Comparison of ENCODE assay signal across 8 mouse cellular contexts in the genomic region with DNA sequence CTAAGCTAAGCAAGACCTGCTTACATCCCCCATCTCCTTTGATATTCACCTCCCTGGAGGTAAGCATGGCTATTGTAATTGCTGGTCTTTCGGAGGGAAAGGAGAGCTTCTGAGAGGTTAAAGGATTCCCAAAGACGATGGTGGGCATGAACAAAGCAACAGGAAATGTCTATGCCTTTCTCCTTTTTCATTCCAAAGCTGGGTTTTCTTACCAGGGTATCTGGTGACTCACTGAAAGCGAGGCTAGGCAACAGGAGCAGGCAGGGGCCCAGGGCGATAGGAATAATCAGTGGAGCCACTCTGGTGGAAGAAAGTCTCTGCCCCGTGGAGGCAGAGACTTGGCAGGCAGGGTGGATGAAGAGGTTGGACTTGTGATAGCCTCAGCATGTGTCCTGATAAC. TPM values are rescaled to one million over a fixed set of nuclear protein-coding genes. Genes with fewer than 3 reads are reported as not detected.
DNase-seq lines count a peak whose midpoint lies in the region; ATAC-seq and TF ChIP-seq lines count a peak whose summit lies in the region.

Gene Rerg, minus strand, starts transcription at position 272 of the 400 bp plus-strand sequence.

- H3K4me3 ChIP-seq in layer of hippocampus, adult 2 months: peak within 1 kb of the TSS; percentile 85
- peak within 1 kb of the TSS; percentile 11 for H3K4me3 ChIP-seq in bone marrow, adult 2 months (replicated peaks; ENCODE audit: control insufficient read depth, low read depth, low read length)
- peak within 1 kb of the TSS; percentile 56 for H3K4me3 ChIP-seq in hindbrain, embryonic 15.5 days
- peak within 1 kb of the TSS; percentile 57 for H3K4me3 ChIP-seq in midbrain, embryonic 16.5 days (ENCODE audit: low read depth, low read length)

- no peak for TF ChIP-seq CTCF in layer of hippocampus, adult 2 months (conservative IDR thresholded peaks at IDR 0.05)
- TF ChIP-seq CTCF in bone marrow, adult 2 months (IDR thresholded peaks at IDR 0.05; ENCODE audit: control insufficient read depth, insufficient read depth, low read length): no peak

- peaks cover 17% of the 10 kb centered on the region for H3K27me3 ChIP-seq in hindbrain, embryonic 15.5 days
- 0 out of 2 replicates have a peak, but pooled peaks cover 2% of the 10 kb centered on the region for H3K27me3 ChIP-seq in midbrain, embryonic 16.5 days (ENCODE audit: control insufficient read depth, insufficient read depth, low read depth, low read length)

- peak within 1 kb of the TSS; percentile 97 for H3K4me2 ChIP-seq in hindbrain, embryonic 15.5 days
- peak within 1 kb of the TSS; percentile 96 for H3K4me2 ChIP-seq in midbrain, embryonic 16.5 days (ENCODE audit: low read length)

- no peaks in the 10 kb centered on the region for H3K4me1 ChIP-seq in bone marrow, adult 2 months (ENCODE audit: control insufficient read depth, insufficient read depth, low read length)
- H3K4me1 ChIP-seq in hindbrain, embryonic 15.5 days (replicated peaks): peaks cover 19% of the 10 kb centered on the region
- no peaks in the 10 kb centered on the region for H3K4me1 ChIP-seq in midbrain, embryonic 16.5 days (ENCODE audit: control insufficient read depth, insufficient read depth, low read length)

- DNase-seq in layer of hippocampus, adult 2 months (ENCODE audit: low spot score in 2 of 2): no peak
- no peak for DNase-seq in layer of hippocampus, adult 11-12 months (ENCODE audit: low spot score)
- no peak for DNase-seq in cerebellum, adult 8-10 months
- DNase-seq in thymus, postnatal 25 days: no peak
- DNase-seq in spleen, postnatal 10 days (ENCODE audit: low spot score in 2 of 2): no peak

- 76% methylated on average over 5 of the region's 5 CpGs for WGBS in bone marrow, adult 2 months
- 15% methylated on average over 5 of the region's 5 CpGs for WGBS in hindbrain, embryonic 15.5 days
- WGBS in midbrain, embryonic 16.5 days: 6% methylated on average over 5 of the region's 5 CpGs

- H3K36me3 ChIP-seq in hindbrain, embryonic 15.5 days: no peaks in the 10 kb centered on the region
- H3K36me3 ChIP-seq in midbrain, embryonic 16.5 days (ENCODE audit: control insufficient read depth, insufficient read depth, low read length): no peaks in the 10 kb centered on the region

- H3K27ac ChIP-seq in layer of hippocampus, adult 2 months: peak within 1 kb of the TSS; percentile 86
- no peak within 1 kb of the TSS; the same call in 1 of the 2 replicates for H3K27ac ChIP-seq in bone marrow, adult 2 months (ENCODE audit: control insufficient read depth, insufficient read depth, low read depth, low read length, poor library complexity)
- no peak within 1 kb of the TSS for H3K27ac ChIP-seq in hindbrain, embryonic 15.5 days (replicated peaks)
- no peak within 1 kb of the TSS; the same call in 1 of the 2 replicates for H3K27ac ChIP-seq in midbrain, embryonic 16.5 days (ENCODE audit: low read length)

- H3K9me3 ChIP-seq in hindbrain, embryonic 15.5 days: no peaks in the 10 kb centered on the region
- no peaks in the 10 kb centered on the region for H3K9me3 ChIP-seq in midbrain, embryonic 16.5 days (replicated peaks; ENCODE audit: control insufficient read depth, low read length, poor library complexity, severe bottlenecking)

- ATAC-seq in hindbrain, embryonic 15.5 days (ENCODE audit: low FRiP score, low read depth): no peak
- ATAC-seq in midbrain, embryonic 16.5 days: no peak

- peak within 1 kb of the TSS; percentile 58 for H3K9ac ChIP-seq in hindbrain, embryonic 15.5 days
- H3K9ac ChIP-seq in midbrain, embryonic 16.5 days (ENCODE audit: low read depth, low read length): peak within 1 kb of the TSS; percentile 75

- no peak for TF ChIP-seq POLR2A in bone marrow, adult 2 months (IDR thresholded peaks at IDR 0.05; ENCODE audit: borderline replicate concordance, control insufficient read depth, low read depth, low read length)

RNA-seq across cellular contexts. Expression of gene Rerg, which starts in this region (rescaled TPM):
- total RNA-seq in layer of hippocampus, adult 2 months (2021): 10 to 100 TPM; 36.9 to 41.8 TPM
- polyA plus RNA-seq in bone marrow, adult 2 months (2011; ENCODE audit: insufficient read depth, insufficient read length, low replicate concordance, missing spikeins): 1.1 TPM in 1 of 2 replicates, not detected in the other
- 7.1 and 7.5 TPM in 2 replicates for polyA plus RNA-seq in hindbrain, embryonic 15.5 days (2015; fragmentation: Nextera tagmentation; extraction: Ambion mirVana)
- 7.7 and 8.0 TPM in 2 replicates for polyA plus RNA-seq in midbrain, embryonic 16.5 days (2015; fragmentation: Nextera tagmentation; extraction: Ambion mirVana)

Comparison
In these comparisons a context has a peak if more than half of its experiments do, and no peak if none do; other contexts are left out.
1. H3K4me3 ChIP-seq: peak in every context shown above with its lines; median percentile 85 in layer of hippocampus, adult 2 months; 57 in midbrain, embryonic 16.5 days; 56 in hindbrain, embryonic 15.5 days; 11 in bone marrow, adult 2 months.